Mouse (Mus musculus) brain, adult 10 weeks (tissue): ENCODE measurements around the gene Gjd3. TPM values are rescaled to one million over a fixed set of nuclear protein-coding genes. Genes with fewer than 3 reads are reported as not detected.

ENCODE experiments used
- polyA plus RNA-seq: library from polyadenylated mRNA; stranded (reverse); fragments of 350-450 nt; fragmentation: Illumina TruSeq; extraction: RNeasy Lipid Tissue Mini Kit (QIAGEN cat#74804); gene quantifications from one replicate; pipeline ENCODE4 v1.2.3, GENCODE M21; 2015; ENCODE audit warnings: low read depth, low replicate concordance

Gjd3 gene
- polyA plus RNA-seq: not detected

DNA sequence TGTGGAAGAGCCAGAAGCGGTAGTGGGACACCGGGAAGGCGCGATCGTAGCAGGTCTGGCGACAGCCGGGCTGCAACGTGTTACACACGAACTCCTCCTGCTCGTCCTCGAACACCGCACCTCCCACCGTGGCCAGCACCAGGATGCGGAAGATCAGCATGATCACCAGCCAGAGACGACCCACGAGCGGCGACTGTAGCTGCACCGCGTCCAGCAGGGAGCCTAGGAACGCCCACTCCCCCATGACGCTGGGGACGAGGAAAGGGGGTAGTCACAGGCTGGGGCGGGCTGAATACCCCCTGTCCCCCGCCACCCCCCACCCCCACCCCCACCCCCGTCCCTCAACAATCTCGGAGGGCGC, at the start of gene Gjd3:
TSS of gene Gjd3 (minus strand) at position 244 of the 361 bp plus-strand sequence.

DNA sequence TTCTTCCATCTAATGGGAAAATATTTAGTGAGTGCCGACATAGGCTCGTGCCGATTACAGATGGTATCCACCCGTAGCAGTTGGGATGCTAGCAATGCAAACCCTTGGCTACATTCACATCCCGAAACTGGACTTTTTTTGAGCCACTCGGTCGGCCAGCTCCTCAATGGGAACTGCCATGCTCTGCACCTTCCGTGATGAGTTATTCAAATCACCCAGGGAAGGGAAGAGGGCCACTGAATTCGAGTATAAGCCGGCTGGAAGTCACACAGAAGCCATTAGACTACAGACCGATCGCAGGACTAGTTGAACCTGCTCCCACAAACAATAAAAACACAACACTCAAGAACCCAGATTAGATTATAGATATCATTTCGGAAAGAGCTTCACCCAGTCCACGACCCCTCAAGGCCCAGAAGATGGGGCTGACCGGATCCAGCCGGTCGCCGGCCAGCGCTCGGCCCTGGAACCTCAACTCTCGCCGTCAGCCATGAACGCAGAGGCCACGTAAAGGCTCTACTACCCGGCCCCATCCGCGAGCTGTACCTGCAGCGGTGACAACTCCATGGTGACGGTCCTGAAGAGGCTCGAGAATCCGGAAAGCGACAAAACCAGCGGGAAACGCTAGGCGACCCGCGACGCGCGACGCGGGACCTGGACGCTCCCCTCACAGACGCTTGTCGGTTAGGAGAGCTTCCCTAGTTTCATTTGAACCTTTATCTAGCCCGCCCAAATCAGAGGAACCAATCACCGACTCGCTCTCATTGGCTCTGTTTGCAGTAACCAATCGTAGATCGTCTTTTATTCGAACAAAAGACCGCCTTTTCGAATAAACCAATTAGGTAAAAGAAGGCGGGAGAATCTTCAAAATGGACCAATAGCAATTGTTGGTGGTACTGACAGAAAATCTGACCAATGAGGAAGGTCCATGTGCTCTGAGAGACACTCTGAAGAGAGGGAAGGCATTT, 41.0 kb upstream of the Gjd3 start, which contains the start of gene Top2a:
TSS of gene Top2a (minus strand) at position 690 of the 968 bp plus-strand sequence.

Other genes starting within 250 kb of the Gjd3 start
- gene Thra, start 242.4 kb downstream of the Gjd3 start, polyA plus RNA-seq: 652 TPM
- 59.3 TPM for gene Nr1d1, start 207.7 kb downstream of the Gjd3 start, polyA plus RNA-seq
- gene Msl1, start 187.5 kb downstream of the Gjd3 start, polyA plus RNA-seq: 117 TPM
- 37.6 TPM for gene Casc3, start 178.1 kb downstream of the Gjd3 start, polyA plus RNA-seq
- gene Rapgefl1, start 146.2 kb downstream of the Gjd3 start, polyA plus RNA-seq: 89.1 TPM
- 28.1 TPM for gene Wipf2, start 119.4 kb downstream of the Gjd3 start, polyA plus RNA-seq
- 0.74 TPM for gene Cdc6, start 75.2 kb downstream of the Gjd3 start, polyA plus RNA-seq
- 7.5 TPM for gene Rara, start 55.2 kb downstream of the Gjd3 start, polyA plus RNA-seq
- 0.95 TPM for gene Top2a, start 41.2 kb upstream of the Gjd3 start, polyA plus RNA-seq
- gene Igfbp4, start 58.2 kb upstream of the Gjd3 start, polyA plus RNA-seq: 75.5 TPM
- 0.18 TPM for gene Tns4, start 106.3 kb upstream of the Gjd3 start, polyA plus RNA-seq
- not detected for gene Ccr7, start 172.1 kb upstream of the Gjd3 start, polyA plus RNA-seq
- 77.0 TPM for gene Smarce1, start 248.0 kb upstream of the Gjd3 start, polyA plus RNA-seq